In the genomic region with DNA sequence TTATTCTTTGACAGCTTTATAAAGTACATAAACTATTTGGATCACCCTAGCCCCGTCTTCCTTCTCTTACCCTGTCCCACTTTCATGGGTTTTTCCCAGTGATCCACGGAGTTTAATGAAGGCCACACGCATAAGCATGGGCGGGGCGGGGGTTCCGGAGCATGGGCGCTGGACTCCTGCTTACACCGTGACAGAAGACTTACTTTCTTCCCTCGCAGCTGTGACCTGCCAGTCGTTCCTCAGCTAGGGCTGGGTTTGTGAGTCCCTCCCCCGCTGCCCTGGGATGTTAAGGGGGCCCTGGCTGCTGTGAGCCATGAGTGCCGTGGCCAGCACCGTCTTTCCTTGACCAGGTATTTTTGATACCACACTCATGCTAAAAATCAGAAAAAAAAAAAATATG, we compare ENCODE assay signal across 17 mouse cellular contexts. TPM values are rescaled to one million over a fixed set of nuclear protein-coding genes. Genes with fewer than 3 reads are reported as not detected.
A peak's percentile ranks its signal among the peaks of the same experiment; 100 is the strongest.
DNase-seq lines count a peak whose midpoint lies in the region; ATAC-seq and TF ChIP-seq lines count a peak whose summit lies in the region.
"Had no signal": no experiment of that assay in that cellular context is flagged by ENCODE, and none has a peak within 500 bp of the region (broad histone marks: within the 10 kb centered on the region; RNA-seq: fewer than 3 reads in every experiment).

No protein-coding gene starts in this region.

- 56% methylated on average over 13 of the region's 13 CpGs for WGBS in bone marrow, adult 2 months
- WGBS in limb, embryonic 13.5 days = 51% methylated on average over 13 of the region's 13 CpGs

- H3K36me3 ChIP-seq in limb, embryonic 13.5 days = peaks cover 50% of the 10 kb centered on the region

- no peak overlapping the region for H3K4me3 ChIP-seq in bone marrow, adult 2 months (replicated peaks; ENCODE audit: control insufficient read depth, low read depth, low read length)
- no peak overlapping the region for H3K4me3 ChIP-seq in limb, embryonic 13.5 days
- H3K4me3 ChIP-seq: erythroblast, embryonic 14.5 days; intestine, embryonic 15.5 days; lung, embryonic 15.5 days had no signal

- TF ChIP-seq POLR2A in bone marrow, adult 2 months (IDR thresholded peaks at IDR 0.05; ENCODE audit: borderline replicate concordance, control insufficient read depth, low read depth, low read length) = no peak

- peaks cover 14% of the 10 kb centered on the region for H3K4me1 ChIP-seq in bone marrow, adult 2 months (ENCODE audit: control insufficient read depth, insufficient read depth, low read length)
- peaks cover 21% of the 10 kb centered on the region for H3K4me1 ChIP-seq in limb, embryonic 13.5 days
- H3K4me1 ChIP-seq: intestine, embryonic 15.5 days; lung, embryonic 15.5 days had no signal

- H3K27ac ChIP-seq in bone marrow, adult 2 months (ENCODE audit: control insufficient read depth, insufficient read depth, low read depth, low read length, poor library complexity) = peak overlapping the region; percentile 74
- no peak overlapping the region for H3K27ac ChIP-seq in limb, embryonic 13.5 days
- H3K27ac ChIP-seq: intestine, embryonic 15.5 days; lung, embryonic 15.5 days had no signal

- DNase-seq in kidney, postnatal 4 days = peak; percentile 55 to 73
- no peak for DNase-seq in kidney, adult 8-10 months
- peak; percentile 35 to 77 for DNase-seq in spleen, postnatal 4 days (ENCODE audit: low spot score in 2 of 2)
- no peak for DNase-seq in lung, postnatal 25 days (ENCODE audit: low spot score)
- DNase-seq in cerebellum, adult 11 months = no peak
- DNase-seq: cerebellum, adult 9-10 months; layer of hippocampus, adult 9-11 months; right cerebral cortex, postnatal 14 days had no signal

- H3K9ac ChIP-seq in limb, embryonic 13.5 days = no peak overlapping the region
- H3K9ac ChIP-seq: intestine, embryonic 15.5 days; lung, embryonic 15.5 days had no signal

- no peaks in the 10 kb centered on the region for H3K27me3 ChIP-seq in limb, embryonic 13.5 days
- H3K27me3 ChIP-seq: CH12.LX; intestine, embryonic 15.5 days; lung, embryonic 15.5 days had no signal

- no peak for TF ChIP-seq CTCF in bone marrow, adult 2 months (IDR thresholded peaks at IDR 0.05; ENCODE audit: control insufficient read depth, insufficient read depth, low read length)

- peak; percentile 52 for ATAC-seq in limb, embryonic 13.5 days (ENCODE audit: low FRiP score, low read depth)
- ATAC-seq: forebrain, embryonic 16.5 days; intestine, embryonic 15.5 days had no signal

- H3K4me2 ChIP-seq in limb, embryonic 13.5 days (replicated peaks) = no peak overlapping the region
- H3K4me2 ChIP-seq: heart, embryonic 11.5 days; intestine, embryonic 15.5 days; lung, embryonic 15.5 days had no signal

- H3K9me3 ChIP-seq in limb, embryonic 13.5 days = no peaks in the 10 kb centered on the region
- H3K9me3 ChIP-seq: intestine, embryonic 15.5 days; lung, embryonic 15.5 days had no signal

RNA-seq across cellular contexts. Expression of a gene that starts 21.7 kb away (rescaled TPM):
- polyA plus RNA-seq in bone marrow, adult 2 months (2011; ENCODE audit: insufficient read depth, insufficient read length, low replicate concordance, missing spikeins) = not detected in 2 replicates
- not detected in 2 replicates for polyA plus RNA-seq in limb, embryonic 13.5 days (2015; fragmentation: Nextera tagmentation; extraction: Ambion mirVana)
- polyA plus RNA-seq: erythroblast, embryonic 14.5 days; forebrain, embryonic 16.5 days; heart, embryonic 11.5 days; hindbrain, embryonic 11.5 days; intestine, embryonic 15.5 days; lung, embryonic 15.5 days had no signal

RNA-seq across cellular contexts. Expression of a gene that starts 47.8 kb away (rescaled TPM):
- 0.83 and 1.5 TPM in 2 replicates for polyA plus RNA-seq in bone marrow, adult 2 months (2011; ENCODE audit: insufficient read depth, insufficient read length, low replicate concordance, missing spikeins)
- polyA plus RNA-seq in limb, embryonic 13.5 days (2015; fragmentation: Nextera tagmentation; extraction: Ambion mirVana) = 3.2 and 4.9 TPM in 2 replicates

Comparison
In these comparisons a context has a peak if more than half of its experiments do, and no peak if none do; other contexts are left out.
1. DNase-seq: peak in kidney, postnatal 4 days (2 of 2) and spleen, postnatal 4 days (2 of 2); none in kidney, adult 8-10 months (0 of 2), lung, postnatal 25 days (single experiment) and cerebellum, adult 11 months (single experiment).